Mouse (Mus musculus) layer of hippocampus, postnatal 14 days (tissue): Measurements from ENCODE around the gene Gm45753. TPM values are rescaled to one million over a fixed set of nuclear protein-coding genes. Genes with fewer than 3 reads are reported as not detected.

Experiments used
- DNase-seq, 2 experiments: peaks; one replicate each; pipeline ENCODE4 v3.0.0; 2021 to 2022; ENCODE audit warnings: low spot score in 2 of 2, mixed read lengths in 1 of 2
- total RNA-seq, 2 experiments: library from RNA; stranded (reverse); gene quantifications; 2 replicates each; pipeline ENCODE4 v1.2.3; 2021

Gene Gm45753
- total RNA-seq, 2 experiments from 2014 or later = not detected

DNA sequence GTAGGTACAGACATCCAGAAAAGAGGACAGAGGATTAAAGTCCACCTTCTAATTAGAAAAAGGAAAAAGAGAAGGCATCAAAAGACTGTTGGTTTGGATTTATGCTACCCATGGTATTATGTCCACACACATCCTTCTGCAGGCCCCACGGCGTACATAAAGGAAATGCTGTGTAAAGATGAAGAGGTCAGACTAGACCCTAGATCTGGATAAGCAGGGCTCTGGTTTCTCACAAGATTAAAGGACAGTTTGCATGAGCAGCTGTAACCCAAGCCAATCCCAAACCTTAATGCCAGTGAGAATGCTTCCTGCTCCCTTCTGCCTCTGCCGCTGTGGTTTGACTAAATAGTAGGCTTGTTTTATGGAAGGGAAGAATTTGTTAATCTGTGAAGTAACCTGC is 30.8 kb downstream of the Gm45753 start:
- DNase-seq = no peak

DNA sequence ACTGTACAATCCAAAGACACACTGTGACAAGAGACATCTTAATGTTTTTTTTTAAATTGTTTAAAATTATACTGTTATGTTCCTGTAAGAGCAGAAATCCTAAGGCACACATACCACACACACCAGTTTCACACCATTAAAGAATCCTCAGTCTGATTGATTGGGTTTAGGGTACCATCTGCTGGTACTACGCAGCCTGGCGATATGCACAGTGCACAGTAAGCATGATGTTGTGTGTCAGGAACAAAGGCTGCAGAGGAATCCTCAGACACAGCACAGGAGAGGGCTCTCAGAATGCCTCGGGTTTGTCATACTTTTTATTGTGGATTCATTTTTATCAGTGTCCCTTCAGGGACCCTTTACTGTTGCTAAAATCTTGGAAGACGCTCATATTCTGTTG is 33.9 kb downstream of the Gm45753 start:
- DNase-seq = no peak

DNA sequence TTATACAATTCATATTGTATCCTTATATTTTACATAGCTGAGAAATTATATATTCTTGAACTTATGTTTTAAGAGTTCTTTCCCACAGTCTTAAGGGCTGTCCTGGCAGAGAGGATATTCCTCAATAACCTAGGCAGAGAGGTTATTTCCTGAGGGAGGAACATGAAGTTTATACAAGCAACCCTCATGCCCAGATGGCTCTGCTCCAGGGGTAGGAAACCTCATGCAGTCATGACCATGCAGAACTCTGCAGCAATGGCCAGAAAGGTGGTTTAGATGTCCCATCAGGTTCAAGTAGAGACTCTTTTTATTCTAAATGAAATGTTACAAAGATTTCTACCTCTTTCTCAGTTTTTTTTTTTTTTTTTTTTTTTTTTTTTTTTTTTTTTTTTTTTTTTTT is 39.2 kb downstream of the Gm45753 start:
- DNase-seq = no peak

DNA sequence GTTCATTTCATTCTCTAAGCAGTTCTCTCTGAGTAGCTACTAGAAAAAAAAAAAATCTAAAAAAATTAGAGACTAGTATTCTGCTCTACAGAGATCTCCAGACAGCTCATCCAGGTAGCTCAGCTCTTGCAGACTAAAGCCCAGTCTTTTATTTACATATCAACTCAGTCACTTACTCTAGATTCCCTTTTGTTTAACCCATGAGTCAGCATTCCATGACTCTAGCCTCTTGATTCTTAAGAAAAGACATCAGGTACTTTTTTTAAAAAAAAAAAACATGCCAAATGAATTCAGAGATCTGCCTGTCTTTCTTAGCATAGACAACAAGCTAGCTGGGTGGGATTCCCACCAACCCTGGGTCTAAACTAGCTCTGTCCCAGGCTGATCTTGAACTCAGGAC is 39.8 kb downstream of the Gm45753 start:
- no peak for DNase-seq

DNA sequence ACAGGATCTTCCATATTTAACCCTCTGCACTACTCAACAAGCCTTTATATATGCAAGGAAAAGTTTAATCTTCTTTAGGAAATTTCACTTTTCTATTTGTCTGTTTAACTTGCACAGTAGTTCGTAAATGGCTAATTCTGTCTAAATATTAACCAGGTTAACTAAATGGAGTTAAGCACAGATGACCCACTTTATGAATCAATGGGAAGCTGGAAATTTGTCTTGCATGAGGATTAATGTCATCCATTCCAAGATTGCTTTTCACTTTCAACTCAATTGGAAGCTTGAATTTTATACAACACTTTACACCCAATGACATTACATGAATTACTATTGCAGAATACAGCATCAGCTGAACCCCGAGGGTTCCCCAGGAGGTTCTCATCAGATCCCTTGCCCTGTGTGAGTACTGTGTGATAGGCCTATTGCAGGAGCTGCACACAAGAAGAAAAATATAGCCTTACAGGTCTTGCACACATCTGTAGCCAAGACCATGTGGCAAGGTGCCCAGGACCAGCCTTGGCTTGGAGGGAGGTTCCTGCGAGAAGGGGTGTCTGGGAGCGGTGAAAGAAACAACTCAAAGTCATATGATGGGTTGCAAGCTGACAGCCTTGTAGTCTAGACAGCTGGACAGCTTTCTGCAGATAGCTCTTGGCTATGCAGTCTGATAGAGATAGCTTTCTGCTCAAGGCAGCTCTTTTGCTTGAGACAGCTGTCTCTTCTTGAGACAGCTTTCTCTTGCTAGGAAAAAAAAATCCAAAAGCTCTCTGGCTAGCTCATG is 40.5 kb downstream of the Gm45753 start:
- DNase-seq = no peak

DNA sequence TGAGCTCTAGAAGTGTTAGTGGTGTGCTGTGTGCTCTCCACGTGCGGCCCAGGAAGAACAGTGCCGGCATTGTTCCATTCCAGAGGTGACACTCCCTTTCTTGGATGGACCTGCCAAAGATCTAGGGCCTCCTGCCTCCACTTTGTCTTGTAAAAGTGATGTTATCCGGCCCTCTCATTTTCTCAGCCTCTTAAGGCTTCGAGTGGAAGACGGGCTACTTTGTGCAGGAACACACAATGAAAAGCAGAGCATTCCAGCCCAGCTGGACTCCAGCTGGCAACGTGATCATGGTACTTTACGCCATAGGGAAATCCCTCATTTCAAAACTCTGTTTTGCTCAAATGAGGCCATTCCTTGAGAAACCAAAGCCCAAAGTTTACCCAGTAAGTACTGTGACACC is 41.3 kb downstream of the Gm45753 start:
- DNase-seq = no peak

DNA sequence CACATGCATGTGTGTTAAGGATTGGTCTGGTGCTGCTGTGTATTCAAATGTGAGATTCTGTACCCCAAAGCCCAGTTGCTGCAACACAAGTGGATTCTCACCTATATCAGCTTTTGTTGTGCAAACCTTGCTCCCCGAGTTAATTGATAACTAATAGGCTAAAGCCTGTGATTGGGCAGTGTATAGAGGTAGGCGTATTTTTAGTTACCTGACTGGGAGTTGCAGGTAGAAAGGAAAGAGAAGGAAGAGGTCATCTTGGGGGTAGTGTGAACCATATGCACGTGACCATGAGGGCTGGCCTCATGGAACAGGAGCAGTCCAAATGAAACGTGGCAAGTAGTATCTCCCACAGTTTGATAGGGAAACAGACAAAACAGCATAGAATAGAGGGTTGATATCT is 43.3 kb downstream of the Gm45753 start:
- no peak for DNase-seq

DNA sequence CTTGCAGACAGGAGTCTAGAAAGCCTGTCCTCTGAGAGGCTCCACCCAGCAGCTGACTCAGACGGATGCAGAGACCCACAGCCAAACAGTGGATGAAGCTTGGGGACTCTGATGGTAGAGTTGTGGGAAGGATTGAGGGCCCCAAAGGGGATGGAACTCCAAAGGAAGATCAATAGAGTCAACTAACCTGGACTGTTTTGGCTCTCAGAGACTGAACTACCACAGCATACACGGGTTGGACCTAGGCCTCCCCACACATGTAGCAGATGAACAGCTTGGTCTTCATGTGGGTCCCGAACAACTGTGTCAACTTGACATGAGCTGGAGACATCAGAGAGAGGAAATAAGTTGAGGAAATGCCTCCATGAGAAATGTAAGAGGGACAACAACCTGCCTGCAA is 45.4 kb downstream of the Gm45753 start:
- no peak for DNase-seq

DNA sequence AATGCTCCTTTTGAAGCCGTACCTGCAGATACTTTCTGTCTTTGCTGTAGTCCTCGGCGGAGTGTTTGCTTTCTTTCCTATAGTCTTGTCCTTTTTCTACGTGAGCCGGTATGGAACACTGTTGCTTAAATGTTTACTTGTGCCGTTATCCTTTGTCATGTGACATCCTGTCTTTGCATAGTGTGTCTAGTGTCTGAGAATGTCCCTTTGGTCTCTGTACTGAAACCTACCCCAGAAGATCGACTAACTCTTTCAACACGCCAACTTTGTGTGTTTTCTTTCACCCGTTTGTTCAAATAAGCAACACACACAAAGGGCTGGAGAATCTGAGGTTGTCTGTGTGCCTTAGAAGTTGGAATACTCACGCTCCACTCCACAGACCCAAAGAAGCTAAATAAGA is 46.3 kb downstream of the Gm45753 start, which contains the start of gene F11:
Gene F11, minus strand, starts transcription at position 112 of the 400 bp plus-strand sequence.
- DNase-seq = no peak

DNA sequence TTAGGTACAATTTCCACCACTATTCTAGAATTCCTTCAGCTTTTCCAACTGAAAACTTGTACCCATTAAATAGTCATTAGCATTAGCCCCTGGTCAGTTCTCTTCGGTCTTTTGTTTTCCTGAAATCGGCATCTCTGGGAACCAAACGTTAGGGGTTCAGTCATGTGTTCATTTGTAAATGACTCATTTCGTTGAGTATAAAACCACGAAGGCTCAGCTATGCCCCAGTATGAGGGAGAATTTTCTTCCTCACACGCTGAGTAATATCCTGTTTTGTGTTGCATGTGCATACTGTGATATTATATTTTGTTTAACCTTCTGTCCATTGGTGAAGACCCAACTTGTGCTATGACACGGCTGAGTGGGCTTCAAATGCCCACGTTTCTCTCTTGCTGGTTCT is 49.8 kb downstream of the Gm45753 start:
- DNase-seq = no peak

DNA sequence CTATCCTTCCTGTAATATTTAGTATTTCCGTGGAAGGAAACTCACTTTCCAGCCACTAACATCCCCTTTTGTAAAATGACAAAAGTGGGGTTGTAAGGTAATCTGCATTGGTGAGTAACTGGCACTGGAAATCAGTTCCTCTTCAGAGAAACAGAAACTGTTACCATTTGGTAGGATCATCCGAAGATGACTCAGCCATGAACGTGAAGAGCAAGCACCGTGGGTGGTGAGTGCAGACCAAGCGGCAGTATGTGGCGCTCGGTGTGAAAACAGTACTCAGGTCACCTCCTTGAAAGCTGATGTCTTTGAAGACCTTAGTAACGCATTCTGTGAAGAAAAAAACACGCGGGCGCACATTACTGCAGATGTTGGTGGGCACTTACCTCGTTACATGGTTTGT is 53.2 kb downstream of the Gm45753 start:
- no peak for DNase-seq

DNA sequence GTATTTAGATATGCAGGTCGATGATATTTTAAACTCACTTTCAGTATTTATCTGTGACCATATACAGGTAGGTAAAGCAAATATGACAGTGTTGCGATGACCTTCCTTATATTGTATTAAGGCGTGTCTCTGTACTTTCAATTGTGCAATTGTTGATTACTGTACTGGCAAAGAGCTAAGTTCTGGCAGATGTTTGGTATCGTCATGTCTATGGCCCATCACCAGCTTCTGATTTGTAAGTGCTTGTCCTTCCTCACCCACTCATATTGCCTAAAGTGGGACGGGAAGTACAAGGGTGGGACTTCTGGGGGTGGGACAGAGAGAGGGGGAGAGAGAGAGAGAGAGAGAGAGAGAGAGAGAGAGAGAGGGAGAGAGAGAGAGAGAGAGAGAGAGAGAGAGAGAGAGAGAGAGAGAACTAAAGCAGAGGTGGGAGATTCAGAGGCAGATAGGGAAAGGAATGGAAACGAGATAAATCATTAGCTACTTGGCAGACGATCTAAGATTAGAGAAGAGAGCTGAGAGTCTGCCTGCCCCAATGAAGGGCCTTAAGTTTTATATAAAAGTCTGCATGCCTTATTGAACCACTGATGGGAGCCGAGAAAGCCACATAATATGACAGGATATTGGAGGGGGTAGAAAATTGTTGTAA is 53.9 kb downstream of the Gm45753 start:
- DNase-seq = no peak

DNA sequence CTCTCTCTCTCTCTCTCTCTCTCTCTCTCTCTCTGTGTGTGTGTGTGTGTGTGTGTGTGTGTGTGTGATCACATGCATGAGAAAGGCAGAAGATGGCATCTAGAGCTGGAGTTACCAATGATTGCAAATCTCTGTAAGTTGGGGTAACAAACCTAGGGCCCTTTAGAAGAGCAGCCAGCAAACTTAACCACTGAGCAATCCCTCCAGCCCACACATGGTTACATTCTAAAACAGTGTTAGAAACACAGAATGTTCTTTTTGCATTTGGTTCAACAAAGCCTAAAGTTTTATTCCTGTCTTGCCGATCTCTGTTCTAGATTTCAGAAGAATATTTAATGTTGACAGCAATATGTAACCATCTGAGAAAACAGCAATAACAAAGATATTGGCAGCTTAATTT is 54.7 kb downstream of the Gm45753 start:
- DNase-seq = no peak

DNA sequence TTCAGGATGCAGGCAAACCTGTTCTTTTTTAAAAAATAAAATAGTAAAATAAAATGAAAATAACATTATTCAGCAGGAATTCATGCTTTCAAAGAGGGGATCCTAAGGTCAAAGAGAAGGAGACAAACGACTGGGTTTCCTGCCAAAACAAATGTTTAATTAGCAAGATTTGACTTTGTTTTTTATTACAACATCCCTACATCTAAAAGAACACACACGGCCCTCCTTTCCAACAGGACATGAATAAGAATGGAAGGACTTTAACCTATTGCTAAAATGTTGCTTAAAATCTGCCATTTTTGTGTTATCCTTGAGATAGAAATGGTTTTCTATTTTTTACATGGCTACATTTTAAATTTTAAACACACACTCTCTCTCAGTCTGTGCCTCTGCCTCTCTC is 55.2 kb downstream of the Gm45753 start:
- no peak for DNase-seq

DNA sequence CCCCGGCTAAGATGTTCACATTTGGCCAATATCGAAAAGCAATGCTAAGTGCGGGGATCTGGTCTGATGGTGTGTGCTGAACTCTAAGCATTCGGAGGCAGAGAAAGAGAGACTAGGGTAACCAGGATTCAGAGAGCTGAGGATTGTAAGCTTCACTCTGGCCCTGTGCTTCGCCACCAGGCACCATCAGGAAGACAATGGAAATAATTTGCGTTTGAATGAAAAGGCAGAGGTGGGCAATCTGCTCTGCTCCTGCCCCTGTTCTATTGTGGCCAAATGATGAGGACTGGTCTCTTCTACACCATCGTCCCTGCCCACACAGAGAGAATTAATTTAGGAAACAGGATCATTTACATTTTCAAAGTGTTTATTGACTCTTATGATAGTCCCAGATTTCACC is 62.0 kb downstream of the Gm45753 start:
- no peak for DNase-seq

DNA sequence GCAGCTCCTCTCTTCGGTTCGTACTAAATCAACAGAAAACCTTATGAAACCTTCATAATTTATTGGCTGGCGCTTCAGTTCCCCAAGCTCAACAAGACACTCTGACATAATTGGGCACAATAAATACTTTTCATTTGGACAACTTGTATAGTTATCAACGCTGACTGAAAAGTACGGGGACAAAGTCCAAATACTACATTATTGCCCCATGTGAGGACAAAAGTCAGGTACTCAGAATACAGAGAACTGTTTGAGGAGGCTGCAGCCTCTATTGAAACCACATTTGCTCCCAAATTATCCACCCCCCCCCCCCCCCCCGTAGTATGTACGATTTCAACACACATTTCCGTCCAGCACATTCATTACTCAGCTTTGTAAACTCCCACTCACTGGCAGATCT is 68.9 kb downstream of the Gm45753 start:
- no peak for DNase-seq

DNA sequence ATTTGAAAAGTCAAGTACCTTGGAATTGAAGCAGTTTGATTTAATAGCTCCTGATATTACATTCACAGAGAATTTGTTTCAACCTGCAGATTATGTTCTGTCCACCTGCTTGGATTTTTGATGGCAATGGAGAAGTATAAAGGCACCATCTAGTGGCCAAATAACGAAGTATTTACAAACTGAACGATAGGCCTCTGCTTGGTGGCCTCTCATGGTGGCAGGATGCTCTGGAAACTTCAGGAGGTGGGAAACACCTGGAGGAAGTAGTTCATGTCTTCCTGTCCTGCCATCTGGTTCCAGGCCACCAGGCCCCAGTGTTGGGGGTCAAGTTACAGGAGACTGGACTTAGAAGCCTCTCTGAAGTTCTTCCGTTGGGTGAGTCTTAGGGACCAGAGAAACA is 70.0 kb downstream of the Gm45753 start:
- peak in 1 of 2 experiments; percentile 71 for DNase-seq

DNA sequence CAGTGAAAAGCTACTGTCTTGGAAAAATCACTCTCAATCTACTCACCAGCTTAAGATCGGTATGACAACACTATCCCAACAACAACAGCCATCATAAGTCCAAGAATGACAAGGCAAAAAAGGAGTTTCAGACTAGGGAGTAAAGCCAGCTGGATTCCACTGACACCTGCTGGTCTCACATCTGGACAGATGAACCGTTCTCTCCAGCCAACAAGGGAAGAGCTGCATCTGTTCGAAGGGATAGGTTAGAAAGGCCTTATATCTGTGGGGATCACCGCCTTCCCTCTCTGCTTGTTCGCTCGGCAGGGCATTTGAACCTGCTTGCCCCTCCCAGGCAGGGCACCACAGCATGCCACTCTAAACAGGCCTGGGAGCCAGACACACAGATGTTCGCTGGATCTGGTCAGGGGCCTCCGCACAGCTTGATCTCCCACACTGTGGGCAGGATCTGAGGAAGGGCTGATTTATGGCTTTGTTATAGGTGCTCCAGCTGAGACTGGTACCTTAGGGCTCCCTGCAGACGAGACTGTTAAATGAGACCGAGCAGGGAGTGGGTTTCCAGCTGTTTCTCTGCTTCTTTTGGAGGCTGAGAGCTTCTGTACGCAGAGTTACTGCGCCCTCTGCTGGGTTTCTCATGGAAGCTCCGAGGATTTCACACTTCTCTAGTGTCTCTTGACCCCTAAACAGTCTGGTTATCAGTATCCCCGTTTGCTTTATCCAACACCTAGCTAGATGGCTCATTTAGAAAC is 71.9 kb downstream of the Gm45753 start:
- DNase-seq = peak; percentile 58 to 64

DNA sequence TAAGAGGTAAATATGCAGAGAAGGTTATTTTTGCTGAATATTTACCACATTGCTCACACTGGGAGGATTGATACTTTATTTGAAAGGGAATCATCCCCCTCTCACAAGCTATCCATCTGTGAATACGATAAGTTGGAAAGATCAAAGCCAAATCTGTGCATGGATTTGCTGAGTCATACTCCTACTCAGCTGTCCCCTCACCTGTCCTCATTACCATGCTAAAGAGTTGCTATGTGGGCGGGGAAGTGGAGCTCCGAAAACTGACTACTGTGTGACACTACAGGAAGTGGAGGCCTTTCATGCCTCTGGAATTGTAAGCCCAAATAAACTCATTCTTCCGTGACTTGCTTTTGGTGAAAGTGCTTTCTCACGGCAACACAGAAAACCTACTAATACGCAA is 73.0 kb downstream of the Gm45753 start:
- peak in 1 of 2 experiments; percentile 9 for DNase-seq

DNA sequence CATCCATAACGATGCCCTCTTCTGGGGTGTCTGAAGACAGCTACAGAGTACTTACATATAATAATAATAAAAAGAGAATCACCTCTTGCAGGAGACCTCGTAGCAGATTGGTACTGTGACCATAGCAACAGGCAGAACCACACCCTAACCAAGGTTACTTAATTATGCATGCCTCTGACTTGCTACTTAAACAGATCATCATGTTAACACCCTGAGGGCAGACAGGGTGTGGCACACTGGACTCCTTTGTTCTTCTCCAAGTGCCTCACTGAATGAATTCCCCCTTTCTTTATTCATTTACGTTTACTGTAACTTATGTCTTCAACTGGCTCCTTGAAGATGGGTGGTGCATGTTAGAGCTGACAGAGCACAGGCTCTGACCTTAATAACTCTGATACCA is 75.0 kb downstream of the Gm45753 start:
- DNase-seq = no peak
